In genomic region chr16:42097510-42097909, GRCm38 (mm10) we compare ENCODE assay signal across 34 mouse cellular contexts.
"Had no signal": no experiment of that assay in that cellular context is flagged by ENCODE, and none has a peak within 500 bp of the region (broad histone marks: within the 10 kb centered on the region; RNA-seq: fewer than 3 reads in every experiment).

No protein-coding gene starts in this region.

- H3K27me3 ChIP-seq: heart, embryonic 12.5 days; heart, embryonic 13.5 days; heart, embryonic 15.5 days; hindbrain, embryonic 12.5 days; hindbrain, embryonic 13.5 days; hindbrain, embryonic 15.5 days; intestine, embryonic 15.5 days had no signal

- H3K9ac ChIP-seq: heart, embryonic 12.5 days; heart, embryonic 13.5 days; heart, embryonic 15.5 days; hindbrain, embryonic 12.5 days; hindbrain, embryonic 13.5 days; hindbrain, embryonic 14.5 days; hindbrain, embryonic 15.5 days; intestine, embryonic 15.5 days had no signal

- ATAC-seq: hindbrain, embryonic 16.5 days; hindbrain, postnatal 0 days; inflammation-experienced regulatory T-cells, adult 6 months; intestine, embryonic 15.5 days; intestine, embryonic 16.5 days; intestine, postnatal 0 days had no signal

- H3K27ac ChIP-seq: heart, embryonic 13.5 days; heart, embryonic 15.5 days; hindbrain, embryonic 10.5 days; hindbrain, embryonic 12.5 days; hindbrain, embryonic 13.5 days; hindbrain, embryonic 14.5 days; hindbrain, embryonic 15.5 days; hindbrain, postnatal 0 days; intestine, embryonic 15.5 days; kidney, postnatal 0 days; layer of hippocampus, adult 2 months; left cerebral cortex, adult 2 months had no signal

- DNase-seq: heart, postnatal 10 days; heart, postnatal 14 days; heart, postnatal 36 days; heart, postnatal 4 days; kidney, adult 11 months; kidney, adult 18-20 months; kidney, adult 2 months; kidney, adult 8-10 months; kidney, adult 9 months; kidney, postnatal 10 days; kidney, postnatal 14 days; kidney, postnatal 25 days; kidney, postnatal 36 days; kidney, postnatal 4 days; layer of hippocampus, adult 9-11 months; layer of hippocampus, postnatal 36 days had no signal

- H3K9me3 ChIP-seq: heart, embryonic 12.5 days; heart, embryonic 13.5 days; heart, embryonic 15.5 days; hindbrain, embryonic 10.5 days; hindbrain, embryonic 12.5 days; hindbrain, embryonic 13.5 days; hindbrain, embryonic 15.5 days; intestine, embryonic 15.5 days had no signal

- H3K36me3 ChIP-seq: heart, embryonic 12.5 days; heart, embryonic 13.5 days; heart, embryonic 15.5 days; hindbrain, embryonic 10.5 days; hindbrain, embryonic 12.5 days; hindbrain, embryonic 13.5 days; hindbrain, embryonic 15.5 days; intestine, embryonic 15.5 days had no signal

- H3K4me2 ChIP-seq: heart, embryonic 11.5 days; heart, embryonic 12.5 days; heart, embryonic 13.5 days; heart, embryonic 15.5 days; hindbrain, embryonic 12.5 days; hindbrain, embryonic 13.5 days; hindbrain, embryonic 14.5 days; hindbrain, embryonic 15.5 days; intestine, embryonic 15.5 days had no signal

- H3K4me3 ChIP-seq: heart, embryonic 12.5 days; heart, embryonic 13.5 days; heart, embryonic 15.5 days; hindbrain, embryonic 10.5 days; hindbrain, embryonic 12.5 days; hindbrain, embryonic 13.5 days; hindbrain, embryonic 15.5 days; intestine, embryonic 15.5 days; layer of hippocampus, adult 2 months; left cerebral cortex, adult 2 months had no signal

- H3K4me1 ChIP-seq: heart, embryonic 13.5 days; heart, embryonic 15.5 days; hindbrain, embryonic 10.5 days; hindbrain, embryonic 12.5 days; hindbrain, embryonic 13.5 days; hindbrain, embryonic 15.5 days; intestine, embryonic 15.5 days had no signal
